Mouse (Mus musculus) gastrocnemius, adult 8-10 months (tissue): ENCODE results near the gene Prrx1. TPM values are rescaled to one million over a fixed set of nuclear protein-coding genes. Genes with fewer than 3 reads are reported as not detected.

ENCODE experiments used
- DNase-seq, 2 experiments: peaks; one replicate each; pipeline ENCODE4 v3.0.0; 2022; ENCODE audit warnings: low spot score in 2 of 2
- total RNA-seq, 4 experiments: library from RNA; stranded (reverse); gene quantifications; 2 replicates each; pipeline ENCODE4 v1.2.4; 2022

Gene Prrx1
- total RNA-seq, 4 experiments from 2014 or later = 34.8 to 41.6 (median 35.3) TPM

- no peak for DNase-seq
These were observed 40.4 kb downstream of the Prrx1 start for GRCm38 (mm10) chr1:163273132-163273531.

- DNase-seq = no peak
These were observed 46.5 kb downstream of the Prrx1 start for GRCm38 (mm10) chr1:163266853-163267538.

GRCm38 (mm10) chr1:163257298-163257697, 56.2 kb downstream of the Prrx1 start:
- no peak for DNase-seq

- DNase-seq = no peak
These were observed 57.6 kb downstream of the Prrx1 start for GRCm38 (mm10) chr1:163255884-163256283.

- no peak for DNase-seq
These were observed 60.7 kb downstream of the Prrx1 start for GRCm38 (mm10) chr1:163252796-163253195.

- no peak for DNase-seq
These were observed 61.2 kb downstream of the Prrx1 start for GRCm38 (mm10) chr1:163252331-163252730.

GRCm38 (mm10) chr1:163251766-163252165, 61.7 kb downstream of the Prrx1 start:
- no peak for DNase-seq

- DNase-seq = no peak
These were observed 74.6 kb downstream of the Prrx1 start for GRCm38 (mm10) chr1:163238950-163239349.

GRCm38 (mm10) chr1:163231230-163231629, 82.3 kb downstream of the Prrx1 start:
- DNase-seq = no peak

GRCm38 (mm10) chr1:163226271-163226670, 87.2 kb downstream of the Prrx1 start:
- DNase-seq = peak; percentile 82 to 92

- no peak for DNase-seq
These were observed 91.7 kb downstream of the Prrx1 start for GRCm38 (mm10) chr1:163221767-163222166.

GRCm38 (mm10) chr1:163208919-163209867, 104.3 kb downstream of the Prrx1 start:
- no peak for DNase-seq

- no peak for DNase-seq
These were observed 114.7 kb downstream of the Prrx1 start for GRCm38 (mm10) chr1:163198767-163199166.

- no peak for DNase-seq
These were observed 115.5 kb downstream of the Prrx1 start for GRCm38 (mm10) chr1:163198059-163198458.

Other genes starting within 250 kb of the Prrx1 start
- not detected for gene Mroh9, start 228.0 kb downstream of the Prrx1 start, total RNA-seq
- 1 to 10 TPM; 2.0 to 2.4 (median 2.3) TPM for gene Gorab, start 90.0 kb upstream of the Prrx1 start, total RNA-seq